Mouse (Mus musculus) thymus, adult 2 months (tissue): ENCODE data around the gene Ptov1.

Experiments used
- CTCF ChIP-seq: fragments of 200-500 bp; IDR thresholded peaks from 2 replicates; pipeline ENCODE4 v1.5.1; 2012; ENCODE audit warnings: mild to moderate bottlenecking, control low read depth, low read length, moderate library complexity, borderline replicate concordance; ENCODE audit not compliant: control insufficient read depth, poor library complexity, insufficient read depth; ENCODE audit errors: extremely low read depth
- POLR2A ChIP-seq: fragments of 200-500 bp; IDR thresholded peaks from 2 replicates; pipeline ENCODE4 v1.6.1; 2012; ENCODE audit warnings: mild to moderate bottlenecking, low read length, control low read depth, moderate library complexity; ENCODE audit not compliant: control insufficient read depth, poor library complexity, insufficient read depth; ENCODE audit errors: extremely low read depth

GRCm38 (mm10) chr7:44823409-44823808, 46.2 kb downstream of the Ptov1 start:
- no peak for TF ChIP-seq POLR2A
- TF ChIP-seq CTCF, result no peak
